Mouse (Mus musculus): Measurements from ENCODE around the gene Atcay. TPM values are rescaled to one million over a fixed set of nuclear protein-coding genes. Genes with fewer than 3 reads are reported as not detected.
A peak's percentile ranks its signal among the peaks of the same experiment; 100 is the strongest.

Gene Atcay
- 62.1 and 75.8 TPM in 2 replicates for polyA plus RNA-seq (2015; fragmentation: Nextera tagmentation; extraction: Ambion mirVana)

GRCm38 (mm10) chr10:81230438-81231332, at the start of gene Atcay:
Gene Atcay, minus strand, starts transcription at chr10:81230833.

GRCm38 (mm10) chr10:81266211-81267105, 35.8 kb upstream of the Atcay start, which contains the start of the genes Mrpl54 and Apba3:
Gene Mrpl54, minus strand, starts transcription at chr10:81266934.
Gene Apba3, plus strand, starts transcription at chr10:81266960.

GRCm38 (mm10) chr10:81252424-81253419, 22.1 kb upstream of the Atcay start, which contains the start of gene Matk:
Gene Matk, plus strand, starts transcription at chr10:81252935.

DNA sequence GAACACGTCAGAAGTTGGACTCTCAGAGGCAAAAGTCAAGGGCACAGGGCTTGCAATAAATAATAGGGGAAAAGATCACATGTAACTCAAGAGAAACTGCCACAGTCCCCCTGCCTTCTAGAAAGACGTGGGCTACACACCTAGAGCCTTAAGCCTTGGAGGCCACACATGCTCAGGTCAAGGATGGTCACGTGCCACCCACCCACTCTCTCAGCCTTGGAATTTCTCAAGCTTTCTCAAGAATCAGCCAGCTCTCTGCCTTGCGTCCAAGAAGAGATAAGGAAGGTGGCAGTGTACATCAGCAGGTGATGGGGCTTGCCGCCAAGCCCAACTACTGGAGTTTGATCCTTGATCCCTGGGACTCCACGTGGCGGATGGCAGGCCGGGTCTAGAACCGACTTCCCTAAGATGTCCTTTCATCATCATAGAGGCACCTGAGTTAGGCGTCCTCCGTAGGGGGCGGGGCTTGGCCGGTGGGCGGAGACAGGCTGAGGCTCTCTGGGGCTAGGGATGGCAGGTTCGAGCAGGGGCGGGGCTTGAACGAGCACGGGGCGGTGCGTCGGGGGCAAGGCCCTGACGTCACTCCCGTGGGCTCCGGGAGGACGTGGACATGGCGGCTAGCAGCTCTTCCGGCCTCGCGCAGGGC, 2.1 kb upstream of the Atcay start, which contains the start of gene Zfr2:
Zfr2 (plus strand) TSS at position 576 of the 646 bp plus-strand sequence.

GRCm38 (mm10) chr10:81201807-81202758, 28.6 kb downstream of the Atcay start, which contains the start of gene Nmrk2:
Gene Nmrk2, minus strand, starts transcription at chr10:81202051.

DNA sequence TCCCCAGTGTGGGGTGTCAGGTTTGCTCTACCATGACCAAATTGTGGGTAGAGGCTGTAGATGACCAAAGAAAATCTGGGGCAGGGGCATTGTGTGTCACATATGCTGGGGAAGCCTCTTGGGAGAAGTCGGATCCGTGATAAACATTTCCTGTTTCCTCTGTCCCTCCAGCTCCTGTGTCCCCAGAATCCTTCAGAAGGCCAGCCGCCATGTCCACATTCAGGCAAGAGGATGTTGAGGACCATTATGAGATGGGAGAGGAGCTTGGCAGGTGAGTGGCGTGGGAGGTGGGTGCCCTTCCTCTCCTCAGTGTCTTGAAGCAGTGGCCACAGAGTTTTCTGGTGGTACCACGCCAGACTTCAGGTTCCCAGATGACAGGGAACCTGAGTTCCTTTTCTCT, 46.8 kb downstream of the Atcay start, which contains the start of gene 4930442H23Rik:
4930442H23Rik (minus strand) TSS at position 45 of the 400 bp plus-strand sequence.

DNA sequence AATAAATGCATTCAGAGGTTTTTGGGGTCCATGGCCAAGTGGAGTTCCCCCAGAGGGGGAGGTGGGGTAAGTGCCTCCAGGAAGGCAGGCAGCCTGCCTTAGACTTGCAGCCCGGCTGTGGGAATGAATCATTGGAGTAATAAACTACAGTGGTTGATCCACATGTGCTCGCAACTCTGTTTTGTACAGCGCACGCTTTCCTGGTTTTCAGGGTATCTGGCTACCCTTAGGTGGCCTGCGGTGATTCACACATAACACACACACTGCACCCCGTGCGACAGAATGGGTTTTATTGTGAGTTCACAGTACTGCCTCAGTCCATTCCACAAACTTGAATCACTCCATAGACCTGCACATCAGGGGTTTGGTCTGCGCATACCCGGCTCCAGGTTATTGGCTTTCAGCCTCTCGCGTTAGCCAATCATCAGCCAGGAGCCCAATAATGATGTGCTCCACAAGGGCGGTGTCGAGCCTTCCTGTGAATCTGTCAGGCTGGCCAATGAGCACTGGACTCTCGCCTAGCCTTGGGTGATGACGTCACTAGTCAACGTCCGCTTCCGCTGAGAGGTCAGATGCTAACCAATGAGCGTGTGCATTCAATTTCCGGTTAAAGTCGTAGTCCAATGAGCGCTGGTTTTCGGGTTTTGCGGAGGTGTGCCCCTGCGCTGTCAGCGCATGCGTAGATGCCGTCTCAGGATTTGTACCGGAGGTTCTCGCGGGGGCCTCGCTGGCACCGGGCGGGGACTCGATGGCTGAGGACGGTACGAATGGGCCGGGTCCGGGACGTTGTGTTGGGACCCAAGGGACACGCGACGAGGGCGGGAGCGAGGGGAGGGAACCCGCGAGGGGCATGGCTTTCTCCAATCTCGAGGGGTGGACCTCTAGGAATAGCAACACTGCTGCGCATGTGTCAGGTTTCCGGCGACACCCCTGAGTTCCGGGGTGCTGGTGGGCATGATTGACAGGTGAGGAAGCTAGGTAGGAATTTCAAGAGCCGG, 48.0 kb downstream of the Atcay start, which contains the start of gene Dapk3:
Dapk3 (plus strand) TSS at position 670 of the 998 bp plus-strand sequence.

DNA sequence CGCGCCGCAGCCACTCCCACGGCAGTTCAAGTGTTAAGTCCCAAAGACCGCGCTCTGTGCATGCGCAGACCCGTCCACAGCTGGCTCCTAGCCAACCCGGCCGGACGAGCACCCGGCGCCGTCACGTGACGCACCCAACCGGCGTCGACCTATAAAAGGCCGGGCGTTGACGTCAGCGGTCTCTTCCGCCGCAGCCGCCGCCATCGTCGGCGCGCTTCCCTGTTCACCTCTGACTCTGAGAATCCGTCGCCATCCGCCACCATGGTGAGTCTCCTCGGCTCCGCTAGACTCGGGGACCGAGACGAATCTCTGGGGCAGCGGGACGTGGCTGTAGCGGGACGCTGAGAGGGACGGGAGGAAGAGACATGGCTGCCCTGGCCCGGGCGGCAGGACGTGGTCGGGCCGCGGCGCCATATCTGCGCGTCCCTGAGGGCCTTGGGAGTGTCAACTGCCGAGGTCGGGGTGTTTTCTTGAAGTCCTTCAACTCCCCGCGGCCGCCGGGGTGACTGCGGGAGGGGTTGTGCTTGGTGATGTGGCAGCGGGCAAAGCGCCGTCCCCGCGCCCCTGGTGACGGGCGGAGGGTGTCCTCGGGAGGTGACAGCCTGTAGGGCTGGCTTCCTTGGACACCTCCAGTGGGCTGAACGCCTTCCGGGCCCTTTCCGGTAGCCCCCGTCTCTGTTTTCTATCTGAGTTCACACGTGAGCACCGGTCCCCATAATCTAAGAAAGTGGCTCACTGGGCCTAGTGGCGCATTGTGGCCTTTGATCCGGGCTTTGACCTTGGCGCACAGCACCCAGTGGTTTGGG, 54.0 kb downstream of the Atcay start, which contains the start of gene Eef2:
Eef2 (plus strand) TSS at position 166 of the 806 bp plus-strand sequence.

GRCm38 (mm10) chr10:81167200-81168086, 63.2 kb downstream of the Atcay start, which contains the start of gene Pias4:
Gene Pias4, minus strand, starts transcription at chr10:81167923.

Small RNA genes lying within 50 kb of the gene (microRNA-seq; reads per million reads assigned to microRNA genes)
- gene Mir3057: 7.3 reads per million, percentile 17 among the genes with 10 or more reads in this experiment

Other genes with a start within 250 kb of the Atcay start
- gene Gng7, start 215.9 kb downstream of the Atcay start, polyA plus RNA-seq (2015; fragmentation: Nextera tagmentation; extraction: Ambion mirVana): 26.8 and 31.7 TPM in 2 replicates
- gene Diras1, start 205.2 kb downstream of the Atcay start, polyA plus RNA-seq (2015; fragmentation: Nextera tagmentation; extraction: Ambion mirVana): 70.0 and 88.4 TPM in 2 replicates
- 36.6 and 41.3 TPM in 2 replicates for gene Slc39a3, start 193.4 kb downstream of the Atcay start, polyA plus RNA-seq (2015; fragmentation: Nextera tagmentation; extraction: Ambion mirVana)
- gene Sgta, start 170.7 kb downstream of the Atcay start, polyA plus RNA-seq (2015; fragmentation: Nextera tagmentation; extraction: Ambion mirVana): 246 and 290 TPM in 2 replicates
- 37.7 and 40.4 TPM in 2 replicates for gene Thop1, start 160.8 kb downstream of the Atcay start, polyA plus RNA-seq (2015; fragmentation: Nextera tagmentation; extraction: Ambion mirVana)
- gene Creb3l3, start 132.0 kb downstream of the Atcay start, polyA plus RNA-seq (2015; fragmentation: Nextera tagmentation; extraction: Ambion mirVana): 0.50 and 0.69 TPM in 2 replicates
- 208 and 228 TPM in 2 replicates for gene Map2k2, start 124.9 kb downstream of the Atcay start, polyA plus RNA-seq (2015; fragmentation: Nextera tagmentation; extraction: Ambion mirVana)
- 19.7 and 21.3 TPM in 2 replicates for gene Zbtb7a, start 95.6 kb downstream of the Atcay start, polyA plus RNA-seq (2015; fragmentation: Nextera tagmentation; extraction: Ambion mirVana)
- gene Pias4, start 62.9 kb downstream of the Atcay start, polyA plus RNA-seq (2015; fragmentation: Nextera tagmentation; extraction: Ambion mirVana): 34.5 and 40.4 TPM in 2 replicates
- gene Eef2, start 54.2 kb downstream of the Atcay start, polyA plus RNA-seq (2015; fragmentation: Nextera tagmentation; extraction: Ambion mirVana): 404 and 449 TPM in 2 replicates
- gene Dapk3, start 47.8 kb downstream of the Atcay start, polyA plus RNA-seq (2015; fragmentation: Nextera tagmentation; extraction: Ambion mirVana): 68.4 and 78.4 TPM in 2 replicates
- gene 4930442H23Rik, start 47.0 kb downstream of the Atcay start, polyA plus RNA-seq (2015; fragmentation: Nextera tagmentation; extraction: Ambion mirVana): not detected in 2 replicates
- 0.11 and 0.13 TPM in 2 replicates for gene Nmrk2, start 28.8 kb downstream of the Atcay start, polyA plus RNA-seq (2015; fragmentation: Nextera tagmentation; extraction: Ambion mirVana)
- 24.6 and 28.6 TPM in 2 replicates for gene Zfr2, start 2.3 kb upstream of the Atcay start, polyA plus RNA-seq (2015; fragmentation: Nextera tagmentation; extraction: Ambion mirVana)
- gene Matk, start 22.1 kb upstream of the Atcay start, polyA plus RNA-seq (2015; fragmentation: Nextera tagmentation; extraction: Ambion mirVana): 69.6 and 88.6 TPM in 2 replicates
- gene Mrpl54, start 36.1 kb upstream of the Atcay start, polyA plus RNA-seq (2015; fragmentation: Nextera tagmentation; extraction: Ambion mirVana): 168 and 176 TPM in 2 replicates
- gene Apba3, start 36.1 kb upstream of the Atcay start, polyA plus RNA-seq (2015; fragmentation: Nextera tagmentation; extraction: Ambion mirVana): 32.0 and 34.0 TPM in 2 replicates
- gene Tjp3, start 60.7 kb upstream of the Atcay start, polyA plus RNA-seq (2015; fragmentation: Nextera tagmentation; extraction: Ambion mirVana): 1.5 and 2.4 TPM in 2 replicates
- gene Pip5k1c, start 62.1 kb upstream of the Atcay start, polyA plus RNA-seq (2015; fragmentation: Nextera tagmentation; extraction: Ambion mirVana): 101 and 122 TPM in 2 replicates
- gene Cactin, start 90.3 kb upstream of the Atcay start, polyA plus RNA-seq (2015; fragmentation: Nextera tagmentation; extraction: Ambion mirVana): 18.8 and 20.8 TPM in 2 replicates
- gene Tbxa2r, start 97.9 kb upstream of the Atcay start, polyA plus RNA-seq (2015; fragmentation: Nextera tagmentation; extraction: Ambion mirVana): 5.2 and 5.5 TPM in 2 replicates
- 0.06 TPM in 1 of 2 replicates, not detected in the other for gene Gipc3, start 112.4 kb upstream of the Atcay start, polyA plus RNA-seq (2015; fragmentation: Nextera tagmentation; extraction: Ambion mirVana)
- 31.7 and 34.0 TPM in 2 replicates for gene Hmg20b, start 119.6 kb upstream of the Atcay start, polyA plus RNA-seq (2015; fragmentation: Nextera tagmentation; extraction: Ambion mirVana)
- gene Mfsd12, start 126.7 kb upstream of the Atcay start, polyA plus RNA-seq (2015; fragmentation: Nextera tagmentation; extraction: Ambion mirVana): 19.8 and 21.9 TPM in 2 replicates
- 0.60 and 0.76 TPM in 2 replicates for gene 4930404N11Rik, start 135.0 kb upstream of the Atcay start, polyA plus RNA-seq (2015; fragmentation: Nextera tagmentation; extraction: Ambion mirVana)
- gene Fzr1, start 147.7 kb upstream of the Atcay start, polyA plus RNA-seq (2015; fragmentation: Nextera tagmentation; extraction: Ambion mirVana): 137 and 142 TPM in 2 replicates
- 115 and 127 TPM in 2 replicates for gene Dohh, start 153.6 kb upstream of the Atcay start, polyA plus RNA-seq (2015; fragmentation: Nextera tagmentation; extraction: Ambion mirVana)
- 6.0 and 6.2 TPM in 2 replicates for gene Gm48551, start 153.6 kb upstream of the Atcay start, polyA plus RNA-seq (2015; fragmentation: Nextera tagmentation; extraction: Ambion mirVana)
- gene Gm48552, start 158.2 kb upstream of the Atcay start, polyA plus RNA-seq (2015; fragmentation: Nextera tagmentation; extraction: Ambion mirVana): 2.0 and 3.0 TPM in 2 replicates
- 1.8 and 2.3 TPM in 2 replicates for gene Smim24, start 162.2 kb upstream of the Atcay start, polyA plus RNA-seq (2015; fragmentation: Nextera tagmentation; extraction: Ambion mirVana)
- 51.8 and 53.5 TPM in 2 replicates for gene Nfic, start 224.8 kb upstream of the Atcay start, polyA plus RNA-seq (2015; fragmentation: Nextera tagmentation; extraction: Ambion mirVana)